Mouse (Mus musculus): Measurements from ENCODE around the gene Snrnp70.

- no peak for TF ChIP-seq POLR2A (IDR thresholded peaks at IDR 0.05; ENCODE audit: low read depth, low read length)
- TF ChIP-seq BHLHE40 (IDR thresholded peaks at IDR 0.05; ENCODE audit: low read depth, low read length): no peak
These were observed 52.0 kb downstream of the Snrnp70 start for GRCm38 (mm10) chr7:45343543-45343942.
